Mouse (Mus musculus) midbrain, postnatal 0 days (tissue): Measurements from ENCODE around the gene Sulf2. TPM values are rescaled to one million over a fixed set of nuclear protein-coding genes. Genes with fewer than 3 reads are reported as not detected.

ENCODE experiments used
- ATAC-seq: fragments of 200-750 bp; cut with Nextera tagmentation; 2 replicates; pipeline ENCODE4 v1.8.0; 2017; ENCODE audit warnings: moderate number of reproducible peaks, mild to moderate bottlenecking, moderate TSS enrichment, moderate library complexity; ENCODE audit not compliant: low FRiP score
- DNase-seq: peaks from one replicate; pipeline ENCODE4 v3.0.0-alpha.2; 2015; ENCODE audit warnings: low spot score
- H3K27ac ChIP-seq: fragments of 300-500 bp; sonication (generic); 2 replicates; pipeline ENCODE4 v1.5.1; 2014; ENCODE audit warnings: low read depth, mild to moderate bottlenecking, low read length, mixed read lengths
- H3K27me3 ChIP-seq: fragments of 300-500 bp; sonication (generic); 2 replicates; pipeline ENCODE4 v1.6.1; 2014; ENCODE audit warnings: low read length, control low read depth, mixed read lengths; ENCODE audit not compliant: insufficient read depth
- H3K36me3 ChIP-seq: fragments of 300-500 bp; sonication (generic); 2 replicates; pipeline ENCODE4 v1.6.1; 2014; ENCODE audit warnings: low read length, control low read depth, mixed read lengths; ENCODE audit not compliant: insufficient read depth
- H3K4me1 ChIP-seq: fragments of 300-500 bp; sonication (generic); 2 replicates; pipeline ENCODE4 v1.6.1; 2014; ENCODE audit warnings: mild to moderate bottlenecking, control low read depth, antibody characterized with exemption, low read length, mixed read lengths; ENCODE audit not compliant: insufficient read depth
- H3K4me2 ChIP-seq: fragments of 300-500 bp; sonication (generic); 2 replicates; pipeline ENCODE4 v1.6.1; 2014; ENCODE audit warnings: low read depth, mild to moderate bottlenecking, low read length, mixed read lengths; ENCODE audit not compliant: poor library complexity, severe bottlenecking
- H3K4me3 ChIP-seq: fragments of 300-500 bp; sonication (generic); 2 replicates; pipeline ENCODE4 v1.5.1; 2014; ENCODE audit warnings: low read depth, mild to moderate bottlenecking, low read length, moderate library complexity
- H3K9ac ChIP-seq: fragments of 300-500 bp; sonication (generic); replicated peaks from 2 replicates; pipeline ENCODE4 v1.6.1; 2014; ENCODE audit warnings: mild to moderate bottlenecking, low read length, moderate library complexity, mixed read lengths; ENCODE audit not compliant: poor library complexity, severe bottlenecking
- H3K9me3 ChIP-seq: fragments of 300-500 bp; sonication (generic); 2 replicates; pipeline ENCODE4 v1.6.1; 2016; ENCODE audit warnings: low read length, control low read depth
- CTCF ChIP-seq: IDR thresholded peaks from 2 replicates; pipeline ENCODE4 v1.5.1; 2016; ENCODE audit warnings: antibody characterized with exemption, mild to moderate bottlenecking
- WGBS: fragments of 180-500 bp; shearing (Covaris S2); extraction: QIAGEN DNeasy Blood & Tissue Kit; methylation state at CpG from one replicate; pipeline ENCODE4 v1.1.7; 2014; 5-methylcytosine and 5-hydroxymethylcytosine counted together
- polyA plus RNA-seq: library from polyadenylated mRNA; unstranded; fragments of >200 nt; fragmentation: Nextera tagmentation; extraction: Ambion mirVana; gene quantifications from 2 replicates; pipeline ENCODE4 v1.2.1, GENCODE M21; 2015
- total RNA-seq: library from RNA; depleted of rRNA; stranded (reverse); fragments of >200 nt; gene quantifications from 2 replicates; pipeline ENCODE4 v1.2.3, GENCODE M21; 2014

Gene Sulf2
- total and polyA plus RNA-seq, 2 experiments from 2014 or later, result 99.6 to 127 TPM

- Histone ChIP-seq H3K27me3 (0 out of 2 replicates have a peak, but pooled peaks cover 3% of the 10 kb centered on the region), H3K9me3 (no peaks in the 10 kb centered on the region), H3K9ac (no peak overlapping the region), H3K4me2 (no peak overlapping the region), H3K27ac (no peak overlapping the region), H3K4me3 (no peak overlapping the region), H3K36me3 (no peaks in the 10 kb centered on the region), H3K4me1 (no peaks in the 10 kb centered on the region)
- 28% methylated on average over 7 of the region's 7 CpGs for WGBS
- no peak for TF ChIP-seq CTCF
- ATAC-seq (no peak), DNase-seq (peak; percentile 64)
Observed at GRCm38 (mm10) chr2:166168868-166169267, 13.4 kb upstream of the Sulf2 start.

- H3K9ac ChIP-seq, result no peak overlapping the region
- WGBS, result 86% methylated on average over 2 of the region's 2 CpGs
- ATAC-seq, result no peak
Observed at GRCm38 (mm10) chr2:166167387-166167786, 11.9 kb upstream of the Sulf2 start.

GRCm38 (mm10) chr2:166165396-166165795 is 9.9 kb upstream of the Sulf2 start:
- Histone ChIP-seq H3K27me3 (no peaks in the 10 kb centered on the region), H3K4me2 (no peak overlapping the region), H3K36me3 (no peaks in the 10 kb centered on the region), H3K4me3 (no peak overlapping the region), H3K9me3 (no peaks in the 10 kb centered on the region), H3K9ac (no peak overlapping the region), H3K4me1 (no peaks in the 10 kb centered on the region), H3K27ac (no peak overlapping the region)
- no peak for TF ChIP-seq CTCF
- no peak for ATAC-seq
- WGBS, result 58% methylated on average over 7 of the region's 7 CpGs
- no peak for DNase-seq

More at GRCm38 (mm10) chr2:166167387-166167786, 11.9 kb upstream of the Sulf2 start:
- Histone ChIP-seq H3K9me3 (no peaks in the 10 kb centered on the region), H3K27ac (no peak overlapping the region), H3K4me1 (no peaks in the 10 kb centered on the region), H3K4me3 (no peak overlapping the region), H3K36me3 (no peaks in the 10 kb centered on the region), H3K27me3 (0 out of 2 replicates have a peak, but pooled peaks cover 3% of the 10 kb centered on the region), H3K4me2 (no peak overlapping the region)
- TF ChIP-seq CTCF, result no peak
- no peak for DNase-seq

GRCm38 (mm10) chr2:166164601-166165000 is 9.1 kb upstream of the Sulf2 start:
- DNase-seq (no peak), ATAC-seq (no peak)
- Histone ChIP-seq H3K9me3 (no peaks in the 10 kb centered on the region), H3K4me1 (no peaks in the 10 kb centered on the region), H3K27me3 (no peaks in the 10 kb centered on the region), H3K9ac (no peak overlapping the region), H3K4me3 (no peak overlapping the region), H3K27ac (no peak overlapping the region), H3K36me3 (no peaks in the 10 kb centered on the region), H3K4me2 (no peak overlapping the region)
- TF ChIP-seq CTCF, result no peak
- 95% methylated on average over 1 of the region's 1 CpGs for WGBS

- DNase-seq (no peak), ATAC-seq (no peak)
- H3K27me3 ChIP-seq, result no peaks in the 10 kb centered on the region
- H3K4me1 ChIP-seq, result no peaks in the 10 kb centered on the region
- H3K36me3 ChIP-seq, result no peaks in the 10 kb centered on the region
- H3K9me3 ChIP-seq, result no peaks in the 10 kb centered on the region
- TF ChIP-seq CTCF, result no peak
- H3K4me3 ChIP-seq, result no peak overlapping the region
- WGBS, result 37% methylated on average over 6 of the region's 6 CpGs
- no peak overlapping the region for H3K27ac ChIP-seq
- H3K9ac ChIP-seq, result no peak overlapping the region
- no peak overlapping the region for H3K4me2 ChIP-seq
Observed at GRCm38 (mm10) chr2:166163917-166164316, 8.5 kb upstream of the Sulf2 start.

GRCm38 (mm10) chr2:166163252-166163651 is 7.8 kb upstream of the Sulf2 start:
- no peak for TF ChIP-seq CTCF
- Histone ChIP-seq H3K36me3 (no peaks in the 10 kb centered on the region), H3K4me1 (no peaks in the 10 kb centered on the region), H3K9ac (no peak overlapping the region), H3K4me3 (no peak overlapping the region), H3K9me3 (no peaks in the 10 kb centered on the region), H3K27me3 (no peaks in the 10 kb centered on the region), H3K4me2 (no peak overlapping the region), H3K27ac (no peak overlapping the region)
- DNase-seq, result no peak
- WGBS, result 77% methylated on average over 5 of the region's 5 CpGs
- ATAC-seq, result no peak
